Mouse (Mus musculus) G1E (cell line): ENCODE data around the gene Mpig6b.
A peak's percentile ranks its signal among the peaks of the same experiment; 100 is the strongest.

Source experiments
- CTCF ChIP-seq: IDR thresholded peaks from 2 replicates; pipeline ENCODE4 v1.5.1; 2012; ENCODE audit warnings: low read depth, low read length, inconsistent platforms, mixed read lengths
- GATA1 ChIP-seq: IDR thresholded peaks from 2 replicates; pipeline ENCODE4 v1.6.1; 2012; ENCODE audit warnings: borderline replicate concordance, low read length, inconsistent platforms, mixed read lengths
- TAL1 ChIP-seq: conservative IDR thresholded peaks from 2 replicates; pipeline ENCODE4 v1.6.1; 2012; ENCODE audit warnings: low read depth, low read length, inconsistent platforms, mixed read lengths

GRCm38 (mm10) chr17:35058911-35059892 lies 6.8 kb downstream of the Mpig6b start, which contains the start of gene Ddah2:
- TF ChIP-seq CTCF (peak; percentile 17; the same call in 1 of the 2 replicates), GATA1 (no peak), TAL1 (no peak)
